Mouse (Mus musculus) olfactory bulb, adult 2 months (tissue): ENCODE data around the gene Pheta1.

Source experiments
- CTCF ChIP-seq: fragments of 200-500 bp; IDR thresholded peaks from 2 replicates; pipeline ENCODE4 v1.5.1; 2012; ENCODE audit warnings: low read depth, mild to moderate bottlenecking, low read length, moderate library complexity; ENCODE audit not compliant: insufficient read depth
- POLR2A ChIP-seq: fragments of 200-500 bp; IDR thresholded peaks from 2 replicates; pipeline ENCODE4 v1.6.1; 2012; ENCODE audit warnings: mild to moderate bottlenecking, low read depth, low read length, moderate library complexity; ENCODE audit not compliant: insufficient read depth

GRCm38 (mm10) chr5:121820657-121821056 lies 28.1 kb upstream of the Pheta1 start:
- TF ChIP-seq CTCF, result no peak
- no peak for TF ChIP-seq POLR2A
